Mouse (Mus musculus) gonadal fat pad, adult 2 months (tissue): ENCODE data around the gene Tmem181a. TPM values are rescaled to one million over a fixed set of nuclear protein-coding genes. Genes with fewer than 3 reads are reported as not detected.
"Not testable (repeated sequence)": the region's sequence is repeated elsewhere in the genome, so short reads cannot be mapped to it uniquely, and the experiment has no call there.

Source experiments
- DNase-seq: peaks from one replicate; pipeline ENCODE4 v3.0.0-alpha.2; 2012; ENCODE audit warnings: low read depth
- polyA plus RNA-seq: library from polyadenylated mRNA; depleted of rRNA; stranded (reverse); fragments of >200 nt; gene quantifications from 2 replicates; pipeline ENCODE4 v1.2.3, GENCODE M21; 2012; rRNA removed

Tmem181a gene
- polyA plus RNA-seq, 1 experiment, result 9.7 TPM

- not testable (repeated sequence) for DNase-seq
Measured at GRCm38 (mm10) chr17:6305656-6306270, 49.1 kb downstream of the Tmem181a start.

DNA sequence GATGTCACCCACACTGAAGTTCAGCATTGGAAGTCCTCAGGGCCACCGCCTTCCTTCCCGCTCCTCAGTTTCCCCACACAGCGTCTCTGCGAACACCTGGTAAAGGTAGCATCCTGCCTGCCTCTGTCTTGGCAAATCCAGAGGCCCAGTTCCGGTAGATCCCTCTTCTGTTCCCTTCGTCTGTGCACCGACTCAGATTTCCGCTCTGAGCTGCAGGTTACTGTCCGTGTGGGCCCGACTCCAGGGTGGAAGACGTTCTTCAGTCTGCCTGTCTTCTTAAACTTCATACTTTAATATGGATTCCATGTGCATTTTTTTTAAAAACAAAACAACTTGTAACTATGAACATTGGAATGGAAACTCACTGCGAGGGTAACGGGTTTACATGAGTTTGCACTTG, 49.8 kb downstream of the Tmem181a start:
- not testable (repeated sequence) for DNase-seq

DNA sequence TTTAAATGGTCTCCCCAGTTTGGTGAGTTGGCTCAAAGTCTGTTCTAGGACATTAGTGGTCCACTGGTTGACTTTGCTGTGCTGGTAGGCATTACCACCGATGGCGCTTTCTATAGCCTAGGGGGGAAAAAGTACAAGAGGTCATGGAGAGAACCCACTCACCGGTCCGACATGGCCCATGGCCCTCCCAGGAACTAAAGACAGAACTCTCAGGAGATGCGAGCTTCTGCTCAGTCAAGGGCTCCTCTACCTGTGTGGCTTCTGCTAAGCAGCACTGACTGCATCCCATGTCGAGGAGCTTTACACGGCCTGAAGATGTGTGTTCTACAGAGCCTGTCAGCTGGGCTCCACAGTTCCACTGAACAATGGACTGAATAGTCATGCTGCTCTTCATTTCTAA, 55.1 kb downstream of the Tmem181a start:
- not testable (repeated sequence) for DNase-seq

DNA sequence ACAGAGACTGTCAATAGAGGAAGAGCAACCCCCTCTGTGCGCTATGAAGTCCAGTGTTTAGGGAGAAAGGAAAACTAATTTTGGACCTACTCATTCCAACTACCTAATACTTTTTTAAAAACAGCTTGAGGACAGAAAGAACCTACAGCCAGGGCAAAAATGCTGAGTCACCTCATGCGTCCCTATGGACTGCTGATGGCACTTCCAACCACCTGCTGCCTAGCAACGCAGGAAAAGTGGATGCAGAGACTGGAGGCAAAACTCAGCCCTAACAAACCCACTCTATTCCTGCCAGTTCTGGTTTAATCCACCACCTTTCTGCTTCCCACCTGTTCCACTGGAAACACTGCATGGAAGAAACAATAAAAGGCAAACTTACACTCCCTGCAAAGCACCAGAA, 56.1 kb downstream of the Tmem181a start:
- DNase-seq, result not testable (repeated sequence)

DNA sequence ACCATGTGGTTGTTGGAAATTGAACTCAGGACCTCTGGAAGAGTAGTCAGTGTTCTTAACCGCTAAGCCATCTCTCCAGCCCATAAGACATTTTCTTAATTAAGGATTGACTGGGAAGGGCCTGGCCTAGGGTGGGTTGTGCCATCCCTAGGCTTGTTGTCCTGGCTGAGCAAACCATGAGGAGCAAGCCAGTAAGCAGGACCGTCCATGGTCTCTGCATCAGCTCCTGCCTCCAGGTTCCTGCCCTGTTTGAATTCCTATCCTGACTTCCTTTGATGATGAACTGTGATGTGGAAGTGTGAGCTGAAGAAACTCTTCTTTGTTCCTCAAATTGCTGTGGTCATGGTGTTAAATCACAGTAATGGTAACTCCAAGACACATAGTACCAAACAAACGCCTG, 57.8 kb downstream of the Tmem181a start:
- not testable (repeated sequence) for DNase-seq

DNA sequence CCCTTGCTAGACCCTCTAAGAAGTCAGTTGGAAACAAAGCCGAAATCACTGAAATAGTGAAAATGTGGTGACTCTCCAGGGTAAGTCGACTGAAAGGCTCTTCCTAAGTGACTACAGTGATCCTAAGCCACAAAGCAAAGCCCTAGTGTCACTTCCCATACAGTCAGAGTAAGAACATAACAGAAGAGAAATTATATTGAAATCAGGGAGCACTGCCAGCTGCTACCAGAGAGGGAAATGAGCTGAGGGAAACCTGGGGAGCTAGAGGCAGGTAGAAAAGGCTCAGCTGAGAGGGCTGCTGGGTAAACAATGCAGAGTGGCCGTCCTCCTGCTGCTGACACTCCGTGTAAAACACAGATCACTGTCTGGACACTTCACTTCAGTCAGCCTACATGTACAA, 59.0 kb downstream of the Tmem181a start:
- not testable (repeated sequence) for DNase-seq

GRCm38 (mm10) chr17:6316379-6317126, 59.9 kb downstream of the Tmem181a start:
- not testable (repeated sequence) for DNase-seq

DNA sequence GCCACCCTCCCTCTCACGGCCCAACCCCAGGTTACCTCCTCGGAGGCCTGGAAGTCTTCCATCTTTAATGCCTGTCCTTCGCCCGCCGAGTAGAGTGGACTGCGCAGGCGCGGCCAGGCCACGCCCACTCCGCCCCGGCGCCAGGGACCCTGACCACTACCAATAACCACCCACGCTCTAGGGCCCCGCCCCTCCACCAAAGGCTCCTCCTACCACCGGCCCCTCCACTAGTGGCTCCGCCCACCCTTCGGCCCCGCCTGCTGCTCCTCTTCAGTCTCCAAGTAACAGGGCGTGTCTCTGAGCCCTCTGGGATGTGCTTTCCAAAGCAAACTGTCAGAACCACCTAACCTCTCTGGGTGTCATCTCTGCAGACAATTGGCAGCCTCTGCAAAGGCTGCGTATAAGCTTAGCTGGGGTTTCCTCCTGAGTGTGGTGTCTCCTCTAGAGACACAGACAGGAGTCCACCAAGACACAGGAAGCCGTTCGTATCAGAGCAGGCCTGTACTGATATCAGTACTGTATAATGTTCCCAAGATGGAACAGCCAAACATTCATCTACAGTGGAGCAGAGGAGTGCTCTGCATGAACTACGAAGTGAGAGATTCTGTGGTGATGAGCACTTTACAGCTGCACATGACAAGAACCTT, 60.8 kb downstream of the Tmem181a start, which contains the start of gene Dynlt1a:
Dynlt1a (minus strand) TSS at position 162 of the 647 bp plus-strand sequence.
- DNase-seq, result not testable (repeated sequence)

DNA sequence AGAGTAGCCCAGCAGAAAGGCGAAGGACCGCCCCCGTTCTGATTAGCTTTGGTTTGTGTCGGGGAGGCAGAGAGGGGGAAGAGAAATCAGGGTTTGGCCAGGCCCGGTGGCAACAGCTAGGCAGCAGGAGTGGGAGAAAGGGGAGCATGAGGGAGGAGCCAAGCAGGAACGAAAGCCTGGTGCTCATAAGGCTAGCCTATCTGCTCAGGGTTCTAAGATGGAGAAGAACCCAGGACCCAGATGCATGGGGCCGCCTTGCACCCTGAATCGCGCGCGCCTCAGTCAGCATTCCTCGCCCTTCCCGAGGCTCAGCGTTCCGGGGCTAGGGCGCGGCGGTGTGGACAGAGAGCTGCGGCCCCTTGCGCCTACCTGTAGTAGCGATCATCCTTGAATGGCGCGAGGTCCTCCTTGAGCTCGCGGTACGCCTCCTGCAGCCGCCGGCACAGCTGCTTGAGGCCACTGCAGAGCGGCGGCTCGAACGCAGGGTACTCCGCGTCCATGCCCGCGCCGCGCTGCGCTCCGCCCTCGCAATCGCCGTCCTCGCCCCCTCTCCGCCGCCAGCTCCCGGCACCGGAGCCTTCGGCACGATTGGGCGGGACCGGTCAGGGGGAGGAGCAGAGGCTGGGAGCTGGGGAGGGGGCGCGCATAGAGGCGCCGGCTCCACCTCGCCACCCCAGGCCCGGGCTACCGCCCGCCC, 64.6 kb downstream of the Tmem181a start:
- not testable (repeated sequence) for DNase-seq

- not testable (repeated sequence) for DNase-seq
Measured at GRCm38 (mm10) chr17:6321778-6322101, 65.1 kb downstream of the Tmem181a start.

GRCm38 (mm10) chr17:6325021-6325420, 68.4 kb downstream of the Tmem181a start:
- not testable (repeated sequence) for DNase-seq

- not testable (repeated sequence) for DNase-seq
Measured at GRCm38 (mm10) chr17:6325543-6325942, 68.9 kb downstream of the Tmem181a start.

DNA sequence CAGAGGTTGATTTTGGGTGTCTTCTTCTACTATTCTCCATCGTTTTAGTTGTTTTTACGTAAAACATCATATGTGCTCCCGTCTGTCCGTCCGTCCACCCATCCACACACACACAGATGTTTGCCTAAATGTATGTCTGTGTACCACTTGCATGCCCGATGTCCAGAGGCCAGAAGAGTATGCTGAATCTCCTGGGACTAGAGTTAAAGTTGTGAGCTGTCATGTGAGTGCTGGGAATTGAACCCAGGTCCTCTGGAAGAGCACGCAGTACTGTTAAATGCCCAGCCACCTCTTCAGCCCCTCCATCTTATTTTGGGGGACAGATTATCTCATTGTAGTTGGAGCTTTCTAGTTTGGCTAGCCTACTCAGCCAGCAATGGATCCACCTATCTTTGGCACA, 70.9 kb downstream of the Tmem181a start:
- not testable (repeated sequence) for DNase-seq

GRCm38 (mm10) chr17:6328997-6329396, 72.3 kb downstream of the Tmem181a start:
- DNase-seq, result not testable (repeated sequence)

DNA sequence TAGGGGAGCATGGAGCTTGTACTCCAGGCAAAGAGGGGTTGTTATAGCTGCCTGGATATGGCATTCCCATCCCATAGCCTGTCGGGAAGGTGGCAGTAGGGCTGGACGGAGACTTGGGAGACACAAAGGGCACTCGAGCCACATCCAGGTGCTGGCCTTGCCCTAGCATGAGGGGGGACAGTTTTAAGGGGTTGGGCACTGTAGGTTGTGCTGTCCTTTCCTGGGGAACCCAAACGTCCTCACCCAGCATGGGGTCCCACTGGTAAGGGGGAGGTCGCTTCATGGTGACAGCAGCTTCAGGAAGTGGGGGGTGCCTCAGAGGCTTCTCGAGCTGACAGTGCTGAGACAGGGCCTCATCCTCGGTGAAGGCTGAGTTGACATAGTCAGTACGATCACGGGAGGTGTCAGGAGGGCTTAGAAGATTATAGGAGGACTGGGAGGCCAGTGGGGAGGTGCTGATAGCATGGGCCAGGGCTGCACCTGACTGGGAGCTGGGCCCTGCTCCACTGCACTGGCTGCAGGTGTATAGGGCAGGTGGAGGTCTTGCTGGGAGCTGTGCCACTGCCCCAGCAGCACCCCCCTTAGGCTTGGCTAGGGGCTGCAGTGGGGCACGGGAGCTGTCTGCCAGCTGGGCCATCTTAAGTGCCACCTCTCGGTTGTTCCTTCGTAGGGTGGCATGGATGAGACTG, 86.1 kb downstream of the Tmem181a start:
- DNase-seq, result not testable (repeated sequence)

DNA sequence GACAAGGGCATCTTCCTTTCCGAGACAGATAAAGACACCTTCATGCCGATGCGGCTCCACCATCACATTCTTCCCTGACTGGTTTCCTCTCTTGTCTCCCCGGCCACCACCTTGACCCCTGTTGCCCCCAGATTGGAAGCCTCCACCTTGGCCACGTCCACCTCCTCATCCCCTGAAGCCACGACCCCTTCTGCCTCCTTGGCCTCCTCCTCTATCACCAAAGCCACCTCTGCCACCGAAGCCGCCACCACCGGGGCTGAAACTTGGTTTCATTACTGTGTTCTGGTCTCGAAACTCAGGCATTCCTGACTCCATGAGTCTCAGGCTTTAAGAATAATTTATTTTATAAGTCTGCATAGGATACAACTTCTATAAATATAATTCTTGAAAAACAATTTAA, 98.6 kb downstream of the Tmem181a start:
- not testable (repeated sequence) for DNase-seq

Other genes with a start within 250 kb of the Tmem181a start
- gene Serac1, start 177.1 kb upstream of the Tmem181a start, polyA plus RNA-seq, result 4.8 and 6.2 TPM in 2 replicates
- 24.7 and 32.8 TPM in 2 replicates for gene Gtf2h5, start 177.1 kb upstream of the Tmem181a start, polyA plus RNA-seq
- 45.0 and 50.2 TPM in 2 replicates for gene Tulp4, start 150.4 kb upstream of the Tmem181a start, polyA plus RNA-seq
- 2.8 and 3.2 TPM in 2 replicates for gene Dynlt1a, start 60.6 kb downstream of the Tmem181a start, polyA plus RNA-seq
- 209 and 258 TPM in 2 replicates for gene Dynlt1b, start 173.3 kb downstream of the Tmem181a start, polyA plus RNA-seq